Mouse (Mus musculus) spleen, postnatal 4 days (tissue): Measurements from ENCODE around the gene Mrm3.

Experiments
- DNase-seq, 2 experiments: peaks; one replicate each; pipeline ENCODE4 v3.0.0; 2022; ENCODE audit warnings: low spot score in 2 of 2

The Mrm3 gene

GRCm38 (mm10) chr11:76288645-76289044 is 45.1 kb downstream of the Mrm3 start:
- DNase-seq = no peak

- no peak for DNase-seq
Measured at GRCm38 (mm10) chr11:76290367-76290766, 46.9 kb downstream of the Mrm3 start.

GRCm38 (mm10) chr11:76291960-76292359 is 48.4 kb downstream of the Mrm3 start:
- DNase-seq = no peak

- DNase-seq = no peak
Measured at GRCm38 (mm10) chr11:76292398-76292797, 48.9 kb downstream of the Mrm3 start.

- no peak for DNase-seq
Measured at GRCm38 (mm10) chr11:76292831-76293230, 49.3 kb downstream of the Mrm3 start.

GRCm38 (mm10) chr11:76294078-76294477 is 50.6 kb downstream of the Mrm3 start:
- DNase-seq = no peak

- no peak for DNase-seq
Measured at GRCm38 (mm10) chr11:76294836-76295235, 51.3 kb downstream of the Mrm3 start.

GRCm38 (mm10) chr11:76297252-76297651 is 53.7 kb downstream of the Mrm3 start:
- no peak for DNase-seq

- DNase-seq = no peak
Measured at GRCm38 (mm10) chr11:76298457-76299000, 55.0 kb downstream of the Mrm3 start.
